Mouse (Mus musculus) kidney, embryonic 14.5 days (tissue): ENCODE data around the gene Rprd1b. TPM values are rescaled to one million over a fixed set of nuclear protein-coding genes. Genes with fewer than 3 reads are reported as not detected.

Experiments
- ATAC-seq: fragments of 200-750 bp; cut with Nextera tagmentation; 2 replicates; pipeline ENCODE4 v1.8.0; 2017; ENCODE audit warnings: moderate number of reproducible peaks, mild to moderate bottlenecking, moderate TSS enrichment, moderate library complexity; ENCODE audit not compliant: low FRiP score, low TSS enrichment
- H3K27ac ChIP-seq: fragments of 300-500 bp; sonication (generic); 2 replicates; pipeline ENCODE4 v1.5.1; 2014; ENCODE audit warnings: low read depth, mild to moderate bottlenecking, low read length, moderate library complexity, mixed read lengths
- H3K27me3 ChIP-seq: fragments of 300-500 bp; sonication (generic); 2 replicates; pipeline ENCODE4 v1.6.1; 2014; ENCODE audit warnings: mild to moderate bottlenecking, low read length; ENCODE audit not compliant: control insufficient read depth, insufficient read depth
- H3K36me3 ChIP-seq: fragments of 300-500 bp; sonication (generic); 2 replicates; pipeline ENCODE4 v1.6.1; 2014; ENCODE audit warnings: low read length, mixed read lengths; ENCODE audit not compliant: control insufficient read depth, insufficient read depth
- H3K4me1 ChIP-seq: fragments of 300-500 bp; sonication (generic); 2 replicates; pipeline ENCODE4 v1.6.1; 2014; ENCODE audit warnings: low read length, mixed read lengths; ENCODE audit not compliant: control insufficient read depth, insufficient read depth
- H3K4me2 ChIP-seq: fragments of 300-500 bp; sonication (generic); replicated peaks from 2 replicates; pipeline ENCODE4 v1.6.1; 2014; ENCODE audit warnings: low read depth, mild to moderate bottlenecking, low read length
- H3K4me3 ChIP-seq: fragments of 300-500 bp; sonication (generic); 2 replicates; pipeline ENCODE4 v1.5.1; 2014; ENCODE audit warnings: mild to moderate bottlenecking, low read length
- H3K9ac ChIP-seq: fragments of 300-500 bp; sonication (generic); 2 replicates; pipeline ENCODE4 v1.6.1; 2014; ENCODE audit warnings: low read depth, mild to moderate bottlenecking, low read length, moderate library complexity
- H3K9me3 ChIP-seq: fragments of 300-500 bp; sonication (generic); 2 replicates; pipeline ENCODE4 v1.6.1; 2016; ENCODE audit warnings: low read length; ENCODE audit not compliant: control insufficient read depth
- WGBS: fragments of 180-500 bp; shearing (Covaris S2); extraction: QIAGEN DNeasy Blood & Tissue Kit; methylation state at CpG from one replicate; pipeline ENCODE4 v1.1.7; 2014; 5-methylcytosine and 5-hydroxymethylcytosine counted together
- polyA plus RNA-seq: library from polyadenylated mRNA; unstranded; fragments of >200 nt; fragmentation: Nextera tagmentation; extraction: Ambion mirVana; gene quantifications from 2 replicates; pipeline ENCODE4 v1.2.1, GENCODE M21; 2014

The Rprd1b gene
- polyA plus RNA-seq, 1 experiment from 2014 or later: 53.3 TPM

- 88% methylated on average over 7 of the region's 7 CpGs for WGBS
- ATAC-seq: no peak
- Histone ChIP-seq H3K9ac (no peak overlapping the region), H3K4me1 (peaks cover 2% of the 10 kb centered on the region; the same call in 1 of the 2 replicates), H3K9me3 (no peaks in the 10 kb centered on the region), H3K27me3 (no peaks in the 10 kb centered on the region), H3K4me3 (no peak overlapping the region), H3K27ac (no peak overlapping the region), H3K36me3 (peaks cover 36% of the 10 kb centered on the region), H3K4me2 (no peak overlapping the region)
Measured at GRCm38 (mm10) chr2:158078971-158079370, 50.7 kb downstream of the Rprd1b start.

GRCm38 (mm10) chr2:158079843-158080395 is 51.6 kb downstream of the Rprd1b start:
- peaks cover 28% of the 10 kb centered on the region for H3K36me3 ChIP-seq
- no peak overlapping the region for H3K4me3 ChIP-seq
- peak; percentile 52; the same call in 1 of the 2 replicates for ATAC-seq
- H3K27ac ChIP-seq: no peak overlapping the region
- no peaks in the 10 kb centered on the region for H3K27me3 ChIP-seq
- 56% methylated on average over 9 of the region's 9 CpGs for WGBS
- peaks cover 2% of the 10 kb centered on the region; the same call in 1 of the 2 replicates for H3K4me1 ChIP-seq
- no peak overlapping the region for H3K4me2 ChIP-seq
- H3K9ac ChIP-seq: no peak overlapping the region
- H3K9me3 ChIP-seq: no peaks in the 10 kb centered on the region

DNA sequence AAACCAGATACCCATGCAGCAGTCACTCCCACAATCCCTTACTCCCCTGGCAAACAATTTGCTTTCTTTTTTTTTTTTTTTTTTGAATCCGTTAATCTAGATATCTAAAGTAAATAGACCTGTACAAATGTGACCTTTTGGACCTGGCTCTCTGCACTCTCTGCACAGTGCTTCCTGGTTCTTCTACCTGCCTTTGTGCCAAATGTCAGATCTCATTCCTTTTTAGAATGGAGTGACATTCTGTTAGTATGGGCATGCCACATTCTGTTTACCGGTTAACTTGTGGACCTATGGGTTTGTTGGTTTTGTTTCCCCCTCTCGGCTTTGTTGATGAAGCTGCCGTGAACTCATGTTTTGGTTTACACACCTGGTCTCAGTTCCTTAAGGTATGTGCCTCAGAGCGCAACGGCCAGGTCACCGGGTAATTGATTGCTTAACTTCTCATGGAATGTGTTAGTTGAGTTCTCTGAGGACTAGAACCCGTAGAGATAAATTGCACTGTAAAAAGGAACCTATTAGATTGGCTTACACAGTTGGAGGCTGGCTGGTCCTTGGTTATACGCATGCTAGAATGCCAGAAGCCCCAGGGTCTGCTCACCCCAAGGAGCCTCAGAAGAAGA is 52.4 kb downstream of the Rprd1b start:
- Histone ChIP-seq H3K4me3 (no peak overlapping the region), H3K4me2 (no peak overlapping the region), H3K9me3 (no peaks in the 10 kb centered on the region), H3K9ac (no peak overlapping the region), H3K27me3 (no peaks in the 10 kb centered on the region), H3K36me3 (peaks cover 20% of the 10 kb centered on the region), H3K27ac (no peak overlapping the region), H3K4me1 (peaks cover 2% of the 10 kb centered on the region; the same call in 1 of the 2 replicates)
- no peak for ATAC-seq
- WGBS: 68% methylated on average over 9 of the region's 9 CpGs

DNA sequence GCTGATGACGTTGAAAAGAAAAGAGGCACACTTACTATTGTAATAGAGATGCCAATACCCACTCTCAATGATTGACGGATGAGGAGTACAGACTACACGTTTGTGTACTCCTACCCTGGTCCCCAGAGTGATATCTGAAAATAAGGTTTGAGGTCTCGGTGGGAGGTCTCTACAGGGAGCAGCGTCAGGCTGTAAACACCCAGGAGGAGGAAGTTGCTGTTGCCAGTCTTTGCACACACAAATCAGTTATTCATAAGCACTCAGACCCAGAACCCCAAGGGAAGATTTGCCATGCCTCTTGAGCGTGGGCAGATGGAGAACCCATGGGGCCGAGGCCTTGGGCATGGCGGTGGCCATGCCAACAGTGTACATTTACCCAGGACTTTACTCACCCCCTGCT is 56.2 kb downstream of the Rprd1b start:
- Histone ChIP-seq H3K4me3 (no peak overlapping the region), H3K4me2 (no peak overlapping the region), H3K4me1 (peaks cover 2% of the 10 kb centered on the region; the same call in 1 of the 2 replicates), H3K9ac (no peak overlapping the region), H3K36me3 (no peaks in the 10 kb centered on the region), H3K9me3 (no peaks in the 10 kb centered on the region), H3K27me3 (no peaks in the 10 kb centered on the region), H3K27ac (no peak overlapping the region)
- WGBS: 79% methylated on average over 8 of the region's 8 CpGs
- no peak for ATAC-seq

GRCm38 (mm10) chr2:158090096-158090495 is 61.8 kb downstream of the Rprd1b start:
- Histone ChIP-seq H3K4me1 (peaks cover 15% of the 10 kb centered on the region), H3K4me2 (no peak overlapping the region), H3K27me3 (no peaks in the 10 kb centered on the region), H3K27ac (no peak overlapping the region), H3K9me3 (no peaks in the 10 kb centered on the region), H3K36me3 (no peaks in the 10 kb centered on the region), H3K9ac (no peak overlapping the region), H3K4me3 (no peak overlapping the region)
- no peak for ATAC-seq
- WGBS: 78% methylated on average over 4 of the region's 4 CpGs

- WGBS: 46% methylated on average over 5 of the region's 5 CpGs
Measured at GRCm38 (mm10) chr2:158093345-158093744, 65.0 kb downstream of the Rprd1b start.

GRCm38 (mm10) chr2:158094300-158094699 is 66.0 kb downstream of the Rprd1b start:
- Histone ChIP-seq H3K4me1 (peaks cover 15% of the 10 kb centered on the region), H3K36me3 (no peaks in the 10 kb centered on the region), H3K27ac (peak overlapping the region; percentile 42; the same call in 1 of the 2 replicates), H3K27me3 (no peaks in the 10 kb centered on the region), H3K9ac (no peak overlapping the region), H3K4me3 (no peak overlapping the region), H3K4me2 (no peak overlapping the region), H3K9me3 (no peaks in the 10 kb centered on the region)
- 68% methylated on average over 7 of the region's 7 CpGs for WGBS
- ATAC-seq: no peak

More at GRCm38 (mm10) chr2:158093345-158093744, 65.0 kb downstream of the Rprd1b start:
- 0 out of 2 replicates have a peak overlapping the region, but pooled peaks have one; percentile 42 for H3K27ac ChIP-seq
- H3K4me2 ChIP-seq: no peak overlapping the region
- ATAC-seq: peak; percentile 24; the same call in 1 of the 2 replicates
- no peaks in the 10 kb centered on the region for H3K27me3 ChIP-seq
- peaks cover 15% of the 10 kb centered on the region for H3K4me1 ChIP-seq
- H3K9me3 ChIP-seq: no peaks in the 10 kb centered on the region
- no peaks in the 10 kb centered on the region for H3K36me3 ChIP-seq
- H3K4me3 ChIP-seq: no peak overlapping the region
- H3K9ac ChIP-seq: no peak overlapping the region

DNA sequence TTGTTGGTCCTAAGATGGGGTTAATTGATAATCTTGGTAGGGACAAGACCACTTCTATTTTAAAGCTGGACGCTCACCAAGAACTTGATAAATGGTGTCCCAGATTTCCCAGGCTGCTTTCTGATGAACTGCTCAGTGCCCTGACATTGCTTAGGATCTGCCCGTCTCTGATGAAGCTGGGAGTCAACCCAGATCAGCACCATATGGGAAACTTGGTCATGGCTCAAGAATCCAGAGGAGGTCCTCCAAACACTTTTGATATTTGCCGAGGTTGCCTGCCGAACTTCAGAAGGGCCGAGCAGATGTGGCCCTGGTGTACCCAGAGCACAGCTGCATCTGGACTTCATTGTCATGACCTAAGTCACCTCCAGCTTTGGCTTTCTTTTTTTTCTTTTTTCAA is 66.5 kb downstream of the Rprd1b start:
- Histone ChIP-seq H3K4me2 (no peak overlapping the region), H3K27me3 (no peaks in the 10 kb centered on the region), H3K27ac (no peak overlapping the region; the same call in 1 of the 2 replicates), H3K4me3 (no peak overlapping the region), H3K36me3 (no peaks in the 10 kb centered on the region), H3K9me3 (no peaks in the 10 kb centered on the region), H3K4me1 (peaks cover 15% of the 10 kb centered on the region), H3K9ac (no peak overlapping the region)
- WGBS: 72% methylated on average over 5 of the region's 5 CpGs
- no peak for ATAC-seq

DNA sequence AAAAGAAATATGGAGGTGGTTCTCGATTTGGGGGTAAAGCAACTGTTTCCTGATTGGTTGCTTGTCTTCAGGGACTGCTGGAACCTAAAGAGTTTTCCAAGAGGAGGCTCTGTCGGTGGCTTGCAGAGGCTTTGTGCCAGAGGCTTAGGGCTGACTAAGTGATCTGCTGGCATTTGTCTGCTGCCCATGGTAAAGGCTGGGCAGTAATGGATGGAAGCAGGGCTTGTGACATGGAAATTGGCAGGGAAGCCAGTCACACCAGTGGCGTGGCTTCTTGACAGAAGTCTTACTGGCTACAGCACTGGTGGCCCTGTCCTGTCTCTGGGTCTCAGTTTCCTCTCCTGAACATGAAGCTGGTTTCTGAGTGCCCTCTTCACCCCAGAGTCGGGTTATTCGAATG is 68.8 kb downstream of the Rprd1b start:
- ATAC-seq: no peak
- 86% methylated on average over 5 of the region's 5 CpGs for WGBS
- H3K27ac ChIP-seq: no peak overlapping the region

More for the DNA sequence above, 68.8 kb downstream of the Rprd1b start:
- no peaks in the 10 kb centered on the region for H3K9me3 ChIP-seq
- no peaks in the 10 kb centered on the region for H3K36me3 ChIP-seq
- H3K4me3 ChIP-seq: no peak overlapping the region
- H3K4me2 ChIP-seq: no peak overlapping the region
- H3K4me1 ChIP-seq: peaks cover 14% of the 10 kb centered on the region
- H3K9ac ChIP-seq: no peak overlapping the region
- H3K27me3 ChIP-seq: no peaks in the 10 kb centered on the region
